Mouse (Mus musculus) skeletal muscle tissue, adult 2 months (tissue): ENCODE results near the gene Rbm19.
A peak's percentile ranks its signal among the peaks of the same experiment; 100 is the strongest.

Source experiments
- DNase-seq: peaks from one replicate; pipeline ENCODE4 v3.0.0-alpha.2; 2012; ENCODE audit warnings: low read depth, low spot score

Gene Rbm19

GRCm38 (mm10) chr5:120134000-120134399, 17.7 kb downstream of the Rbm19 start:
- DNase-seq = no peak

DNA sequence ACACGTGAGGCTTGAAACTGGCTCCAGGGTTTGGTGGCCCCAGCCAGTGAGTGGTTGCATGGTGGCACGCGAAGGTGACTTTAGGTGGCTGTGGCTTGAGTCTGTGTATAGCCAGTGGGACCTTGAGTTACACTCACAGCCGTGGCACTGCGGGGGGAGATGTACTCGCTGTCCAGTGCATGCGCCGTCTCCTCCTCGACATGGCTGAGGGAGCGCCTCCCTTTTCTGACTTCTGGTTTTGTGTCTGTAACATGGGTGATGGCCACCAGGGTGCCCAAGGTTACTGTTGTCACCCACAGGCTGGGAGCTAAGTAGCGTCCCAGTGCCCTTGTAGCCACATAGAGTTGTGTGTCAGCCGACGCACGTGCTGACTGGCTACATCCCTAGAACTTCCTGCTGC, 19.1 kb downstream of the Rbm19 start:
- no peak for DNase-seq

DNA sequence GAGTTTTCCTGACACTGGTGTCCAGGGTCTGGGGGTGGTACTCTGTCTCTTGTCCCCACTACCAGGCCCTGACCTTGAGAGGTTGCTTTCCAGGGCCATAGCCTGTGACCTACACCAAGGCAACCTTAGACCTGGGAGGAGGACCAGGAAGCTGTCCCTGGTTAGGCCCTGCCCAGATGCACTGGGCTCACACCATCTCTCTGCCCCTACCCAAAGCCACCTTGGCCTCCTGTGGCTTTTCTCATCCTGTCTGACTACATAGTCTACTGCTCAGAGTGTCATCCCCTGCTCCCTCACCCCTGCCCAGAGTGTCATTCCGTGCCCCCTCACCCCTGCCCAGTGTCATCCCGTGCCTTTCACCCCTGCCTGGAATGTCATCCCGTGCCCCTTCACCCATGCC, 19.6 kb downstream of the Rbm19 start:
- DNase-seq = no peak

DNA sequence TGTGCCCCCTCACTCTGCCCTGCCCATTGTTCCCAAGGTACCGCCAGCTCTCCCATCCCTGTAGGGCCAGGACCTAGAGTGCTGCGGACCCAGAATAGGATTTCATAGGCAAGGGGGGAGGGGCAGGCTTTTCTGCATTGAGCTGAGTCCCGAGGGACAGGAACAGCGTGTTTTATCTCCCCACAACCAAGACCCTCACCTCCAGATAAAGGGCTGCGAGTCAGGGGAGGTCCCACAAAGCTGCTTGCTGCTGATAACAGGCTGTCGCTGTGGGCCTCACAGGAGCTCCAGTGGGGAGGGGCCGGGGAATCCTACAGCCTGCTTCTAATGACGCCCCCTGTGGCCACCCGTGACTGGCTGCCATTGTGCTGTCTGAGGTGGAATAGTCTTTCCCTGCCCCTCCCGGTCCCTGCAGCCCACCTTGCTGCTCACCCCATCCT, 20.0 kb downstream of the Rbm19 start:
- DNase-seq = no peak

GRCm38 (mm10) chr5:120137038-120137437, 20.8 kb downstream of the Rbm19 start:
- no peak for DNase-seq

DNA sequence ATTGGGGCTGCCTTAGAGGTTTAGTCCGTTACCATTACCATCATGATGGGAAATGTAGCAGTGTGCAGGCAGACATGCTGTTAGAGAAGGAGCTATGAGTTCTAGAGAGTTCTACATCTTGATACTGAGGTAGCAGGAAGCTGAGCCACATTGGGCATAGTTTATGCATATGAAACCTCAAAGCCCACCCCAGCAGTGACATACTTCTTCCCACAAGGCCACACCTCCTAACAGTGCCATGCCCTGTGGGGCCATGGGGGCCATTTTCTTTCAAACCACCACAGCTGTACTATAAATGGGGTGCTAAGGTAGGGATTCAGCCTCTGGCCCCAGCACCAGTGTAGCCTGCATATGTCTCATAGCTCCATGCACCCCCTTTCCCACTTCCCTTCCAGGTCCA, 21.6 kb downstream of the Rbm19 start:
- DNase-seq = no peak

GRCm38 (mm10) chr5:120138406-120138805, 22.1 kb downstream of the Rbm19 start:
- DNase-seq = peak; percentile 76

DNA sequence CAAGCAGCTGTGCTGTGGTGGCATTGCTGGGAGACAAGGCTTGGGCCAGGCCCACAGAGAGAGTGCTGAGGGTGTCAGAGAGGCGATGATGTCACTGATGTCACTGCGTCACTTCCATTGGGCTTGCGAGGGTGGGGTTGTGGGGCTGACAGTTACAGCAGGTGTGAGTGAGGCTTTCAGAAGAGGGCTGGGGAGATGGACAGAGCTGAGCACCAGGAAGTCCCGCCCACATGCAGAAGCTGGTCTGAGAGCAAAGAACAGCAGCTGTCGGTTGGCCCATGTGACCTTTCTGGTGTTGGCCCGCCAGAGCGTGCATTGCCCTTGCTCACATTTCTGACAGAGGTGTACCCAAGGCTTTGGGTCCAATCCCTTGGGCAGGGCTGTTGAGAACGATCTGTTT, 23.0 kb downstream of the Rbm19 start:
- peak; percentile 80 for DNase-seq

GRCm38 (mm10) chr5:120143941-120144340, 27.7 kb downstream of the Rbm19 start:
- DNase-seq = no peak

GRCm38 (mm10) chr5:120145371-120146050, 29.2 kb downstream of the Rbm19 start:
- DNase-seq = no peak

GRCm38 (mm10) chr5:120146051-120146385, 29.8 kb downstream of the Rbm19 start:
- no peak for DNase-seq

GRCm38 (mm10) chr5:120146909-120147308, 30.6 kb downstream of the Rbm19 start:
- no peak for DNase-seq

- DNase-seq = no peak
Measured at GRCm38 (mm10) chr5:120148246-120148645, 32.0 kb downstream of the Rbm19 start.

- no peak for DNase-seq
Measured at GRCm38 (mm10) chr5:120151145-120151544, 34.9 kb downstream of the Rbm19 start.

DNA sequence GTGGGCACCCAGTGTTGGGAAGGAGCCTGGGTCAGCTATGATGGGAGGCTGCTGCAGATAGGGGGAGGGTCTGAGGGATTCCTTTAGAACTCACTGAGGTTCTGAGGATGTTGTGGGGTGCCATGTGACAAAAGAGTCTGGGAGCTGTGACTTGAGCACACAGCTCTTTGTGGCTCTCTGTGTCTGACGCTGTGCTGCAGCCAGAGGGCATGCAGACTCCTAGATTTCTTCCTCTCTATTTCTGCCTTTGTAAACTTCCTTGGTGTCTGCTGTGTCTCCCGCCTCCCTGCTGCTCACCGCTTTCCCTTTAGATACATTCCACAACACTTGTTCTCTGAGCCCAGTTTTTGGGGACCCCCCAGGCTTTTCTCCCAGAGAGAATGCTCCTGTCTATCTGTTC, 36.9 kb downstream of the Rbm19 start:
- no peak for DNase-seq

GRCm38 (mm10) chr5:120155672-120156071, 39.4 kb downstream of the Rbm19 start:
- DNase-seq = no peak

GRCm38 (mm10) chr5:120156166-120156909, 40.1 kb downstream of the Rbm19 start:
- no peak for DNase-seq

- DNase-seq = no peak
Measured at GRCm38 (mm10) chr5:120157115-120157514, 40.9 kb downstream of the Rbm19 start.

DNA sequence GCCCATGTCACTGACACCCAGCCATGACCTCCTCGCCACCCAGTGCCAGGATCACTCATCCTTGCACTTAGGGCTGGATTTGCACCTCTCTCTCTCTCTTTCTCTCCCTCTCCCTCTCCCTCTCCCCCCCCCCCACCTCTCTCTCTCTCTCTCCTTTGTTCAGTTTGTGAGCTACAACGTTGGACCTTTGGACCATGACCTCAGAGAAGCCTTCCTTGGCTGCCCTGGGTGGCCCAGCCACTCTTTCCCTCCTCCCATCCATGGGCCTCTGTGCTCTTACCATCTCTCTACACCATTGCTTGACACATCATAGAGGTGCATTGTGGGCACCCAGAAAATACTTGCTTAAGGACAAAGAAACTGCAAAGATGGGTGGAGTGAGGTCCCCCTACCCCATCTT, 42.2 kb downstream of the Rbm19 start:
- DNase-seq = no peak

- DNase-seq = no peak
Measured at GRCm38 (mm10) chr5:120160923-120161658, 44.8 kb downstream of the Rbm19 start.

- DNase-seq = no peak
Measured at GRCm38 (mm10) chr5:120162689-120163088, 46.4 kb downstream of the Rbm19 start.

- DNase-seq = no peak
Measured at GRCm38 (mm10) chr5:120163428-120163827, 47.2 kb downstream of the Rbm19 start.

- DNase-seq = peak; percentile 77
Measured at GRCm38 (mm10) chr5:120164450-120164849, 48.2 kb downstream of the Rbm19 start.
